Mouse (Mus musculus): Measurements from ENCODE around the gene Nf1. TPM values are rescaled to one million over a fixed set of nuclear protein-coding genes. Genes with fewer than 3 reads are reported as not detected.

The Nf1 gene
- total RNA-seq, 1 experiment from 2014 or later: 16.1 TPM

GRCm38 (mm10) chr11:79448361-79448760, 108.9 kb downstream of the Nf1 start:
- no peak for ATAC-seq (replicated peaks; ENCODE audit: low read depth, poor library complexity, severe bottlenecking)

DNA sequence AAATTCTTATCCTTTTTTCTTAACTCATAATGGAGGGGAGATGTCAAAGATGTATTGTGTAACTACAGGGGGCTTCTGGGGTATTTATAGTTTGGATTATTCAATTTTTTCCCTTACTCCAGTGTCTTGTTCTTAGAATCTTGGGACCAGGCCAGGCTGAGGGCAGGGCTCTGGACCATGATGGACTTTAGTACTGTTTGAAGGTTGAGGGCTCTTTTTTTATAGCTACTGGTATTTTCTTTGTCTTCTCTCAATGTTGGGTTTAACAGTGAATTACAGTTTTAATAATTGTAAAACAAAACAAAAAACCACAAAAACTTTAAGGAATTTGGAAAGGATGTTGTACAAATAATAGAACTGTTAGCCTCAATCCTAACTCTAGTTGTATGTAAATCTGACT, 113.5 kb downstream of the Nf1 start:
- no peak for ATAC-seq (replicated peaks; ENCODE audit: low read depth, poor library complexity, severe bottlenecking)

- no peak for ATAC-seq (replicated peaks; ENCODE audit: low read depth, poor library complexity, severe bottlenecking)
Measured at GRCm38 (mm10) chr11:79457928-79458327, 118.4 kb downstream of the Nf1 start.

DNA sequence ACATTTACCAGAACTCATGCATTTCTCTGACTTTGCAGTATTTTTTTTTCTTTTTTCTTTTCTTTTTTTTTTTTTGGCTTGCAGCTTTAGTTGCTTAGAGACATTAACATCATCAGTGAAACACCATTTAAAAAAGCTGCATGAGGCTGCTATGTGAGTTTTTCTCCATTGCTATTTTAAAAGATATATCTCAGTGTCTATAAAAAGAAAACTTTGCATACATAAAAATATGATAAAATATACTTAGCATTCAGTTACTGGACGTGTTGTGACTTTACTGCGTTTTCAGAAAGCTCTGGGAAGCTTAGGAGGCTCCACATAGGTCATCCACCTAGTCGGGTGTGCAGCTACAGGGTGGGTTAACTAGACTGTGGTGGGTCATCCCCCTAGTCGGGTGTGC, 120.4 kb downstream of the Nf1 start:
- ATAC-seq (replicated peaks; ENCODE audit: low read depth, poor library complexity, severe bottlenecking): no peak

DNA sequence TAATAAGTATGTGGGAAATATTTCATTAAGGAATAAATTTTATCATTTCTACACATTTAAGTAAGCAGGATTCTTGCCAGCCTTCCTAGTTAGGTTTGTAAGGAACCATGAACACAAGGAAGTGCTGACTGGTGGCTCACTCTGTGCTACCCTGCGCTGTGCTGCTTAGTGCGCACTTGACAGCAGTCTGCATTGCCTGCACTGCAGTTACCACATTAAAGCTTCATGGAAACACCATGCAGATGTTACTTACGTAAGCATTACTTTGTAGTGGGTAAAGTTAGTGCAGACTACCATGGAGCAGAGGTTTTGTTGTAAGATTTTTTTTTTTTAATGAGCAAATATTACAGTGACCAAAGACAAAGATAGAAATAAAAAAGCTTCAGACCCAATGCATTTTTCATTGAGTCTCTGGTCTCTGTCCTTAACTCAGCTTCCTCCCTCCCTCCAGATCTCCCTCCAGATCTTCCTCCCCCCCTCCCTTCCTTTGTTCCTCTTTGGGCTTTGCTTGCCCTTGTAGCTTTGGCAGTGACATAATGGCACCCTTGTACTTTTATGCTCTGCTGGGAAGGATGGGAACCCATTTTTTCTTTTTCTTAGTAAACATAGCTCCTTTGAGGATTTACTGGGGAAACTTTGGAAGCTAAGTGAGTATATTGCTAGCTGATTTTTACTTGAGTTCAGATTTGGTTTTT, 121.4 kb downstream of the Nf1 start:
- ATAC-seq (replicated peaks; ENCODE audit: low read depth, poor library complexity, severe bottlenecking): no peak

DNA sequence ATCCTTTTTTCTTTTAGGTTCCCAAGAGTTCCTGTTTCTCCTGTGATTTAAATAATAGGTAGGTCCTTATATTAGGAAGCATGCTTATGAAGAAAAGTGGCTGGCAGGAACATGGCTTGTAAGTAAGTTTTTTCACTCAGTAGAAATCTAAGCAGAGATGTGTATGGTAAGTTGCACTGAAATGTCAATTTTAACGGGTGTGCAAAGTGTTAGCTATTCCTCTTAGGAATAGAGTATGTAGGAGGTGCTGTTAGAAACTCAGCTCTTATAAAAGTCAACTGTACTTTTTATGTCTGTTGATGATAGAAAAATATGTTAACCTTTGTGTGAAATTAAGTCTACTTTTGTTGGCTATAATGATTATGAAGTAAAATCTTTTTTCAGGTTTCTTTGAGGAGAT, 128.6 kb downstream of the Nf1 start:
- no peak for ATAC-seq (replicated peaks; ENCODE audit: low read depth, poor library complexity, severe bottlenecking)

GRCm38 (mm10) chr11:79483392-79483791, 143.9 kb downstream of the Nf1 start:
- ATAC-seq (replicated peaks; ENCODE audit: low read depth, poor library complexity, severe bottlenecking): no peak

- no peak for ATAC-seq (replicated peaks; ENCODE audit: low read depth, poor library complexity, severe bottlenecking)
Measured at GRCm38 (mm10) chr11:79483876-79484528, 144.5 kb downstream of the Nf1 start.

- no peak for ATAC-seq (replicated peaks; ENCODE audit: low read depth, poor library complexity, severe bottlenecking)
Measured at GRCm38 (mm10) chr11:79484721-79485120, 145.2 kb downstream of the Nf1 start.

- no peak for ATAC-seq (replicated peaks; ENCODE audit: low read depth, poor library complexity, severe bottlenecking)
Measured at GRCm38 (mm10) chr11:79494976-79495800, 155.7 kb downstream of the Nf1 start.

- no peak for ATAC-seq (replicated peaks; ENCODE audit: low read depth, poor library complexity, severe bottlenecking)
Measured at GRCm38 (mm10) chr11:79502917-79503316, 163.4 kb downstream of the Nf1 start.

- ATAC-seq (replicated peaks; ENCODE audit: low read depth, poor library complexity, severe bottlenecking): no peak
Measured at GRCm38 (mm10) chr11:79503845-79504244, 164.4 kb downstream of the Nf1 start, which contains the start of gene Omg. TSS of gene Omg (minus strand) at chr11:79504084.

DNA sequence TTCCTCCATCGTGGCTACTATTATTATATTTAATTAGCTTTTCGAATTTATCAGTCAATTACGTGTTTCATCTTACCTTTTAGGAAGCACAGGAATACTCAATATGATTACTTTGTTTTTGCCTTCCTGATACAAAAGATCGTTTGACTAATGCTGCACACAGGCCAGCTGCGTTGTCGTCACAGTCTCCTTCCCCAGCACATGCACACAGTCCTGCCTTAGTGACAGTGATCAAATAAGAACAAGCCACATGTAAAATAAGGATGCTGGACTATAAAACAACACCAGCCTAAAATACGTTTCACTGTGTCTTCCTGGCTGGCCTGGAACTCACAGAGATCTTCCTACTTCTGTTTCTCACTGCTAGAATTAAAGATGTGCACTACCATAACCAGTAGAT, 165.0 kb downstream of the Nf1 start:
- ATAC-seq (replicated peaks; ENCODE audit: low read depth, poor library complexity, severe bottlenecking): no peak

DNA sequence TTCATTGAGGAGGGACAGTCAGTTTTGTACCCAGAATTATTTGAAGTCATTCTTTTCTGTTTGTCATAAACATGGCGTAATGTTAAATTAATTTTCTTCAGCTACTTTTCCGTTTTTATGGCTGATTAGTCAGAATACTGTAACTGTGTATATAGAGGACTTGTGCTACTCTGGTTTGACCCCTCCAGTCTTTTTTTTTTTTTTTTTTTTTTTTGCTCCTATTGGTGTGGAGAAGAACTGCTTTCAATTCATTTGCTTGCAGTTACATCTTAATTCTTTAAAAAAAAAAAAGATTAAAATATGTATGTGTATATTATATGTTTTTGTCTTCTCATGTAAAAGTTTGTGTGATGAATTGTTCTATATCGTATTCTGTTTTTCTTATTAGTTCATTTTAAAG, 172.5 kb downstream of the Nf1 start:
- no peak for ATAC-seq (replicated peaks; ENCODE audit: low read depth, poor library complexity, severe bottlenecking)

DNA sequence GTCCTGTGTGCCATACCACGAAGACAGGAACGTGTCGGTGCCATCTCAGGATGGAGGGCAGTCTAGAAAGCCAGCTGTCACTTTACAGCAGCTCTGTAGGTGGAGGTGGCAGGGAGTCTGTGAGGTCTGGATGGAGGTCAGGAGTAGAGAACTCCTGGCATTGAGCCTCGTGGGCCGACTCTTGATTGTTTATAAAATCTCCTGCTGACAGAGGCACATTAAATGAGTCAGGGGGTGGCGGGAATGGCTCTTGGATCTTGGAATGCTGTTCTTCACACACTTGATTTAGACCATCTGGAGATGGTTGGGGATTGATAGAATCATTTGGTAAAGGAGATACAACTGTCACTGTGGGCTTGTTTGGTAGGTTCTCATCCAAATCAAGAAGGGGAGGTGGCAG, 175.8 kb downstream of the Nf1 start:
- ATAC-seq (replicated peaks; ENCODE audit: low read depth, poor library complexity, severe bottlenecking): no peak

GRCm38 (mm10) chr11:79515798-79516197, 176.3 kb downstream of the Nf1 start:
- ATAC-seq (replicated peaks; ENCODE audit: low read depth, poor library complexity, severe bottlenecking): no peak

GRCm38 (mm10) chr11:79519299-79519698, 179.8 kb downstream of the Nf1 start:
- no peak for ATAC-seq (replicated peaks; ENCODE audit: low read depth, poor library complexity, severe bottlenecking)

DNA sequence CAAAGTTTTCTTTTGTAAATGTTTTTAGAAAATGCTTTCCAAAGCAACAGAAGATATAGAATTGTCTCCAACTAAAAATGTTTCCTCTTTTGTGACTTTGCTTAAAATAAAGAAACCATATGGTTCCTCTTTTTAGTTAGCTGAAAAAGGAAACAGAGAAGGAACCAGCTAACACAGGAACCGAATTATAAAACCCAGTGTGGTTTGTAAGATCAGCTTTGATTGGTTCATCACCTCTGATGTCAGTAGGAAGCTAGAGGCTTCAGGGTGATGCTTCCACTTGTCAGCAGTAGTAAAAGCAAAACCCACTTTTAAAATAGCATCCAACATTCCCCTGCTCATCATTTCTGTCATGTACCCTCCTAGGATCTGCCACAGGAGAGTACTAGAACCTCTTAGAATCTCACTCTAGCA, 180.4 kb downstream of the Nf1 start:
- peak; percentile 79 for ATAC-seq (replicated peaks; ENCODE audit: low read depth, poor library complexity, severe bottlenecking)

DNA sequence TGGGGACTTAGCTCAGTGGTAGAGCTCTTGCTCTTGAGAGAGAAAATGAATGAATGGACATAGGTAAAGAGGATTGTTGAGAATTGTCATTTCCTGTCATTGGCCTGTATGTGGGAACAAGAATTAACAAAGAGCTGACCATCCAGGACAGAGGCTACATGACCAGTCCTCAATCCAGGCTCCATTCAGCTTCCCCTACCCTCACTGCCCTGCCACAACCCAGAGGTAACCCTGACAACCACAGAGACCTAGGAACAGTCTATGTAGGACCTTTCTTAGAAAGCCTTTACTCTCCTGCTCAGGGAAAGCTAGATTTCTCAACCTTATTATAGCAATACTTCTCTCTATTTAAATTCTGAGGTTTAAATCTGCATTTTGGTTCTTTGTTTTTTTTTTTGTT, 181.3 kb downstream of the Nf1 start:
- no peak for ATAC-seq (replicated peaks; ENCODE audit: low read depth, poor library complexity, severe bottlenecking)

- ATAC-seq (replicated peaks; ENCODE audit: low read depth, poor library complexity, severe bottlenecking): 0 out of 2 replicates have a peak, but pooled peaks have one; percentile 30
Measured at GRCm38 (mm10) chr11:79521930-79522329, 182.4 kb downstream of the Nf1 start.

DNA sequence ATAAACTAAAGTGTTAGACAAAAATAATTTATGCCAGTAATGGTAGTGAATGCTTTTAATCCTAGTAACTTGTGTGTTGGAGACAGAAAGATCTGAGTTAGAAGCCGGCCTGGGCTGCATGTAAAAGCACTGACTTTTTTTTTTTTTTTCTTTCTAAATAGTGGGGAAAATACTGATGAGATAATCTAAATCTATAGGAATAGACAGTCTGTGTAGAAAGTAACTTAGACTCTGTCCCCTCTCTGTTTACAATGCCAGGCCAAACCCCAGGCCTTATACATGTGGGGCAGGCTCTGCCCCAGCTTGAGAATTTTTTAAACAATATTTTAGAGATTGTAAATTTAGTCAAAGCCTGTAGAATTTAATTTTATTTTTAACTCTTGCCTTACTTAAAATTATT, 183.5 kb downstream of the Nf1 start:
- no peak for ATAC-seq (replicated peaks; ENCODE audit: low read depth, poor library complexity, severe bottlenecking)

All from common myeloid progenitor, adult 5-6 weeks (primary cell).